Mouse (Mus musculus) CH12.LX (cell line): ENCODE measurements around the gene Vps13a.
"Not testable (repeated sequence)": the region's sequence is repeated elsewhere in the genome, so short reads cannot be mapped to it uniquely, and the experiment has no call there.

ENCODE experiments used
- MXI1 ChIP-seq: IDR thresholded peaks from 2 replicates; pipeline ENCODE4 v1.6.1; 2011; ENCODE audit warnings: mild to moderate bottlenecking, low read depth, low read length, improper control_type of control experiment
- POLR2A ChIP-seq: IDR thresholded peaks from 2 replicates; pipeline ENCODE4 v1.6.1; 2011; ENCODE audit warnings: low read depth, mild to moderate bottlenecking, improper control_type of control experiment, low read length

GRCm38 (mm10) chr19:16794486-16794885 is 13.8 kb upstream of the Vps13a start:
- TF ChIP-seq MXI1, POLR2A: not testable (repeated sequence)
